Mouse (Mus musculus): ENCODE measurements around the gene Pard6b.
A peak's percentile ranks its signal among the peaks of the same experiment; 100 is the strongest.

- no peak for TF ChIP-seq POLR2A (IDR thresholded peaks at IDR 0.05; ENCODE audit: insufficient read depth, low read depth, low read length)
- 0 out of 2 replicates have a peak, but pooled peaks have one; percentile 11 for TF ChIP-seq CTCF (IDR thresholded peaks at IDR 0.05; ENCODE audit: insufficient read depth, low read depth, low read length)
Measured at GRCm38 (mm10) chr2:168114699-168115350, 34.0 kb downstream of the Pard6b start.

Data from olfactory bulb, adult 2 months (tissue).